Mouse (Mus musculus): ENCODE measurements at regions not wholly inside any gene's neighbourhood (a gene's known extent, or its start where the extent isn't known, plus 50 kb on each side); places are given as distances from the start of the nearest gene placed in this dataset.

GRCm38 (mm10) chr6:147789112-147789511 is 257.9 kb upstream of the Far2 start:
- no peaks in the 10 kb centered on the region for H3K4me1 ChIP-seq (ENCODE audit: control insufficient read depth, insufficient read depth, low read length)
- ATAC-seq (ENCODE audit: insufficient number of reproducible peaks, insufficient read depth, low FRiP score, low read depth) = no peak
- H3K36me3 ChIP-seq (ENCODE audit: control insufficient read depth, insufficient read depth, low read length) = no peaks in the 10 kb centered on the region
- H3K27ac ChIP-seq (ENCODE audit: low read length) = no peak overlapping the region
- no peak overlapping the region for H3K9ac ChIP-seq (replicated peaks; ENCODE audit: low read depth, low read length)
- H3K27me3 ChIP-seq (ENCODE audit: control insufficient read depth, insufficient read depth, low read length) = no peaks in the 10 kb centered on the region
- H3K9me3 ChIP-seq (ENCODE audit: control insufficient read depth, low read depth, low read length) = no peaks in the 10 kb centered on the region
- no peak overlapping the region for H3K4me3 ChIP-seq (ENCODE audit: low read depth, low read length)
- no peak overlapping the region for H3K4me2 ChIP-seq (replicated peaks; ENCODE audit: low read depth, low read length)
- WGBS = 73% methylated on average over 6 of the region's 6 CpGs

GRCm38 (mm10) chr6:147793811-147794210 is 253.2 kb upstream of the Far2 start:
- Histone ChIP-seq H3K4me3 (ENCODE audit: low read depth, low read length) (no peak overlapping the region), H3K4me1 (ENCODE audit: control insufficient read depth, insufficient read depth, low read length) (no peaks in the 10 kb centered on the region), H3K27ac (ENCODE audit: low read length) (no peak overlapping the region), H3K27me3 (ENCODE audit: control insufficient read depth, insufficient read depth, low read length) (no peaks in the 10 kb centered on the region), H3K9me3 (ENCODE audit: control insufficient read depth, low read depth, low read length) (no peaks in the 10 kb centered on the region), H3K36me3 (ENCODE audit: control insufficient read depth, insufficient read depth, low read length) (no peaks in the 10 kb centered on the region), H3K4me2 (replicated peaks; ENCODE audit: low read depth, low read length) (no peak overlapping the region), H3K9ac (replicated peaks; ENCODE audit: low read depth, low read length) (no peak overlapping the region)
- no peak for ATAC-seq (ENCODE audit: insufficient number of reproducible peaks, insufficient read depth, low FRiP score, low read depth)
- 63% methylated on average over 3 of the region's 3 CpGs for WGBS

DNA sequence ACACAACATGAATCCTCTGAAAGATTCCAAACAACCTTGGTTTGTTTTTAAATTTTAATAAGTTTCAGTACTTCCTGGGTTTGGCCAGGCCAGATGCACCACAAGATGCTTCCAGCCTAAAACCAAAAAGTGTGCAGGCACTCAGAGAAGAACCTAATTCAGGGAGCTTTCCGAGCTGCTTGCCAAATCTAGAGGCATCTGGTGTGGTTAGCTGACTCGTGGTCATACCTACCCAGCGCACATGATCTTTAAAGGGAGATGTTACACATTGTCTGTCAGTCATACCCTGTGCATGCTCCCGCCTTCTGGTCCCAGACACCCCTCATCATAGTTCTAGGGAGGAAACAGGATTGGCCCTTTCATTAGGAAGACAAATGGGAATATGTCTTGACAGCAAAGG is 252.7 kb upstream of the Far2 start:
- Histone ChIP-seq H3K9ac (replicated peaks; ENCODE audit: low read depth, low read length) (no peak overlapping the region), H3K4me1 (ENCODE audit: control insufficient read depth, insufficient read depth, low read length) (no peaks in the 10 kb centered on the region), H3K9me3 (ENCODE audit: control insufficient read depth, low read depth, low read length) (no peaks in the 10 kb centered on the region), H3K4me3 (ENCODE audit: low read depth, low read length) (no peak overlapping the region), H3K36me3 (ENCODE audit: control insufficient read depth, insufficient read depth, low read length) (no peaks in the 10 kb centered on the region), H3K4me2 (replicated peaks; ENCODE audit: low read depth, low read length) (no peak overlapping the region), H3K27ac (ENCODE audit: low read length) (no peak overlapping the region), H3K27me3 (ENCODE audit: control insufficient read depth, insufficient read depth, low read length) (no peaks in the 10 kb centered on the region)
- WGBS = 79% methylated on average over 4 of the region's 4 CpGs
- no peak for ATAC-seq (ENCODE audit: insufficient number of reproducible peaks, insufficient read depth, low FRiP score, low read depth)

- H3K4me3 ChIP-seq (ENCODE audit: low read depth, low read length) = no peak overlapping the region
- no peak overlapping the region for H3K9ac ChIP-seq (replicated peaks; ENCODE audit: low read depth, low read length)
- H3K4me1 ChIP-seq (ENCODE audit: control insufficient read depth, insufficient read depth, low read length) = no peaks in the 10 kb centered on the region
- no peak for ATAC-seq (ENCODE audit: insufficient number of reproducible peaks, insufficient read depth, low FRiP score, low read depth)
- no peak overlapping the region for H3K27ac ChIP-seq (ENCODE audit: low read length)
- no peaks in the 10 kb centered on the region for H3K9me3 ChIP-seq (ENCODE audit: control insufficient read depth, low read depth, low read length)
- 78% methylated on average over 9 of the region's 9 CpGs for WGBS
- no peaks in the 10 kb centered on the region for H3K27me3 ChIP-seq (ENCODE audit: control insufficient read depth, insufficient read depth, low read length)
- H3K4me2 ChIP-seq (replicated peaks; ENCODE audit: low read depth, low read length) = no peak overlapping the region
- no peaks in the 10 kb centered on the region for H3K36me3 ChIP-seq (ENCODE audit: control insufficient read depth, insufficient read depth, low read length)
These were observed 247.9 kb upstream of the Far2 start for GRCm38 (mm10) chr6:147799009-147799727.

- no peak for ATAC-seq (ENCODE audit: insufficient number of reproducible peaks, insufficient read depth, low FRiP score, low read depth)
These were observed 247.2 kb upstream of the Far2 start for GRCm38 (mm10) chr6:147799861-147800260.

DNA sequence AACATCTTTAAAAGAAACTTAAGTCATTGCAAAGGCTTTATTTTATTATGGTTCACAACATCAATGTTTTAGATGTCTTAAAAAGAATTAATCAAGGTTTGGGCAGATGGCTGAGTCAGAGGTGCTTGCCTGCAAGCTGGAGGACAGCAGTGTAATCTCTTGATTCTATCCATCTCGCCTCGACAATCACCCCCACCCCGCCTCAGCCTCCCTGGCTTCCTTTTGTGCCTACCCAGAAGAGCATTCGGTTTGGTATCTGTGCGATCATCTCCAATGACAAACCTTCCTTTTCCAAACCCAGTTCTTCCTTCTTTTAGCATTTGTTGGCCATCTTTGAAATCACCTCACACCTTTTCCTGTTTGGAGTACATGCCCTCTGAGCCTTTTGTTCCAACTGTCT is 246.2 kb upstream of the Far2 start:
- WGBS = 91% methylated on average over 5 of the region's 5 CpGs
- Histone ChIP-seq H3K4me1 (ENCODE audit: control insufficient read depth, insufficient read depth, low read length) (no peaks in the 10 kb centered on the region), H3K36me3 (ENCODE audit: control insufficient read depth, insufficient read depth, low read length) (no peaks in the 10 kb centered on the region), H3K4me3 (ENCODE audit: low read depth, low read length) (no peak overlapping the region), H3K9ac (replicated peaks; ENCODE audit: low read depth, low read length) (no peak overlapping the region), H3K9me3 (ENCODE audit: control insufficient read depth, low read depth, low read length) (no peaks in the 10 kb centered on the region), H3K27me3 (ENCODE audit: control insufficient read depth, insufficient read depth, low read length) (no peaks in the 10 kb centered on the region), H3K27ac (ENCODE audit: low read length) (no peak overlapping the region), H3K4me2 (replicated peaks; ENCODE audit: low read depth, low read length) (no peak overlapping the region)
- ATAC-seq (ENCODE audit: insufficient number of reproducible peaks, insufficient read depth, low FRiP score, low read depth) = no peak

More at GRCm38 (mm10) chr6:147799861-147800260, 247.2 kb upstream of the Far2 start:
- Histone ChIP-seq H3K4me2 (replicated peaks; ENCODE audit: low read depth, low read length) (no peak overlapping the region), H3K9me3 (ENCODE audit: control insufficient read depth, low read depth, low read length) (no peaks in the 10 kb centered on the region), H3K9ac (replicated peaks; ENCODE audit: low read depth, low read length) (no peak overlapping the region), H3K4me3 (ENCODE audit: low read depth, low read length) (no peak overlapping the region), H3K27me3 (ENCODE audit: control insufficient read depth, insufficient read depth, low read length) (no peaks in the 10 kb centered on the region), H3K27ac (ENCODE audit: low read length) (no peak overlapping the region), H3K36me3 (ENCODE audit: control insufficient read depth, insufficient read depth, low read length) (no peaks in the 10 kb centered on the region), H3K4me1 (ENCODE audit: control insufficient read depth, insufficient read depth, low read length) (no peaks in the 10 kb centered on the region)
- 66% methylated on average over 6 of the region's 6 CpGs for WGBS

DNA sequence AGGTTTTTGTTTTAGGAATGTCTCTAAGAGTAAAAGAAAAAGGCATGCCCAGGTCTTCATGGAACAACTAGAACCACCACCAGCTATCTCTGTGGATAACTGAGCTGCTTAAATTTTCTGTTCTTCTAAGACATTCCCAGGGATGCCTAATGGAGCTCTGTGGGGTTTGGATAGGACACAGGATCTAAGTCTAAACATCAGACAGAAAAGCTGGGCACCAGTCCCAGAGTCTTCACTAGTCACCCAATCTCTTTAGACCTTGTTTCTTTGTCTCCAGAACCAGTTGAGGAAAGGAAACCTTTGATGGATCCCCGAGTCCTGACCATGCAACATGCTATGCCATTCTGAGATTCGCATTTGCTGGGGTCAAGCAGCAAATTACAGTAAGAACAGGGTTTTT is 243.2 kb upstream of the Far2 start:
- ATAC-seq (ENCODE audit: insufficient number of reproducible peaks, insufficient read depth, low FRiP score, low read depth) = no peak
- Histone ChIP-seq H3K9me3 (ENCODE audit: control insufficient read depth, low read depth, low read length) (no peaks in the 10 kb centered on the region), H3K9ac (replicated peaks; ENCODE audit: low read depth, low read length) (no peak overlapping the region), H3K36me3 (ENCODE audit: control insufficient read depth, insufficient read depth, low read length) (no peaks in the 10 kb centered on the region), H3K4me1 (ENCODE audit: control insufficient read depth, insufficient read depth, low read length) (no peaks in the 10 kb centered on the region), H3K4me3 (ENCODE audit: low read depth, low read length) (no peak overlapping the region), H3K27ac (ENCODE audit: low read length) (no peak overlapping the region; the same call in 1 of the 2 replicates), H3K4me2 (replicated peaks; ENCODE audit: low read depth, low read length) (no peak overlapping the region), H3K27me3 (ENCODE audit: control insufficient read depth, insufficient read depth, low read length) (no peaks in the 10 kb centered on the region)
- 89% methylated on average over 2 of the region's 2 CpGs for WGBS

GRCm38 (mm10) chr6:147810710-147811109 is 236.3 kb upstream of the Far2 start:
- no peak overlapping the region for H3K4me2 ChIP-seq (replicated peaks; ENCODE audit: low read depth, low read length)
- no peaks in the 10 kb centered on the region for H3K4me1 ChIP-seq (ENCODE audit: control insufficient read depth, insufficient read depth, low read length)
- H3K4me3 ChIP-seq (ENCODE audit: low read depth, low read length) = no peak overlapping the region
- H3K36me3 ChIP-seq (ENCODE audit: control insufficient read depth, insufficient read depth, low read length) = no peaks in the 10 kb centered on the region
- H3K27me3 ChIP-seq (ENCODE audit: control insufficient read depth, insufficient read depth, low read length) = no peaks in the 10 kb centered on the region
- ATAC-seq (ENCODE audit: insufficient number of reproducible peaks, insufficient read depth, low FRiP score, low read depth) = peak; percentile 33; the same call in 1 of the 2 replicates
- no peak overlapping the region for H3K9ac ChIP-seq (replicated peaks; ENCODE audit: low read depth, low read length)
- no peaks in the 10 kb centered on the region for H3K9me3 ChIP-seq (ENCODE audit: control insufficient read depth, low read depth, low read length)
- H3K27ac ChIP-seq (ENCODE audit: low read length) = no peak overlapping the region
- 23% methylated on average over 1 of the region's 1 CpGs for WGBS

DNA sequence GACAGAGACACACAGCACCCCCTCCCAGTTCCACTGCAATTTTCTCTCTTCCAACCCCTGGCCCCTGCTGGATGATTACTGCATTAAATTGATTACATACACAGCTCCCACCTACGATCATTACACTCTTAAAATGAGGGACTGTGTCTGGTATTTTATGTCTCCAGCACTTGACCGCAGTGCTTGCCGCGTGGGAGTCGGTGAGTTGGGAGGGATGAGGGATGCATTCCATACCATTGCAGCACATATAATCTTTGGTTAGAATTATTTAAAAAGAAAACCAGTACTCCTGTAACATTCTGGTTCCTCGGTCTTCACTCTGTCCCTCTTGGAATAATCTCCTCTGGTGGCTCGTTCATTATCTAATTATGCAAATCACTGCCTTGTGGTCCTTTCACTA is 230.2 kb upstream of the Far2 start:
- Histone ChIP-seq H3K9me3 (ENCODE audit: control insufficient read depth, low read depth, low read length) (no peaks in the 10 kb centered on the region), H3K4me3 (ENCODE audit: low read depth, low read length) (no peak overlapping the region), H3K9ac (replicated peaks; ENCODE audit: low read depth, low read length) (no peak overlapping the region), H3K4me1 (ENCODE audit: control insufficient read depth, insufficient read depth, low read length) (peaks cover under 1% of the 10 kb centered on the region; the same call in 1 of the 2 replicates), H3K27me3 (ENCODE audit: control insufficient read depth, insufficient read depth, low read length) (no peaks in the 10 kb centered on the region), H3K36me3 (ENCODE audit: control insufficient read depth, insufficient read depth, low read length) (no peaks in the 10 kb centered on the region), H3K4me2 (replicated peaks; ENCODE audit: low read depth, low read length) (no peak overlapping the region), H3K27ac (ENCODE audit: low read length) (no peak overlapping the region)
- no peak for ATAC-seq (ENCODE audit: insufficient number of reproducible peaks, insufficient read depth, low FRiP score, low read depth)
- WGBS = 70% methylated on average over 7 of the region's 7 CpGs

All from stomach, embryonic 14.5 days (tissue).